Mouse (Mus musculus): ENCODE data around the gene Rwdd2b.

DNA sequence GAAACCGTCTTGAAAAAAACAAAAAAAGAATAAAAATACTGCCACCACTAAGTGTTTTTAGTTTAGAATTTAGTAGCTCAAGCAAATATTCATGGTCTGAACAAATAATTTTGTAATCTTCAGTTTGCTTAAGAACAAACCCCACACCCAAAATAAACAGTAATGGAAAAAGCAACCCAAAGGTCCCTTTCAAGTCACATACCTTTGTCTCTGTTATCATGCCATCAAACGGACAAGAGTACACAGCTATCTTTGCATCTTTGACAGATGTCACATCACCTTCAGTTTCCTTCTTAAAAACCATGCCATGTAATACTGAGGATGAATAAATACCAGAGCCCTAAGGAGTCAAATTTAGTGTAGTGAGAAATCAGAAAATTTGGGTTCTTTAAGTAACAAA, 48.2 kb upstream of the Rwdd2b start:
- TF ChIP-seq CTCF (IDR thresholded peaks at IDR 0.05) (no peak), EP300 (IDR thresholded peaks at IDR 0.05) (no peak)
